Mouse (Mus musculus): ENCODE data around the gene Slc48a1. TPM values are rescaled to one million over a fixed set of nuclear protein-coding genes. Genes with fewer than 3 reads are reported as not detected.

The Slc48a1 gene
- polyA plus RNA-seq, 1 experiment, result 133 TPM

- Histone ChIP-seq H3K27me3 (ENCODE audit: control insufficient read depth, insufficient read depth, low read length) (no peaks in the 10 kb centered on the region), H3K4me3 (replicated peaks; ENCODE audit: insufficient read depth, low read depth, low read length) (no peak overlapping the region), H3K27ac (ENCODE audit: insufficient read depth, low read length) (no peak overlapping the region), H3K4me1 (ENCODE audit: control insufficient read depth, insufficient read depth, low read length) (peaks cover 38% of the 10 kb centered on the region)
- 92% methylated on average over 17 of the region's 17 CpGs for WGBS
- TF ChIP-seq CTCF (IDR thresholded peaks at IDR 0.05; ENCODE audit: borderline replicate concordance, insufficient read depth, low read depth, low read length) (0 out of 2 replicates have a peak, but pooled peaks have one; percentile 10), POLR2A (IDR thresholded peaks at IDR 0.05; ENCODE audit: borderline replicate concordance, insufficient read depth, low read length) (no peak)
- DNase-seq, result no peak
Measured at GRCm38 (mm10) chr15:97816199-97816994, 38.1 kb downstream of the Slc48a1 start.

GRCm38 (mm10) chr15:97819937-97820336, 41.6 kb downstream of the Slc48a1 start:
- H3K4me3 ChIP-seq (replicated peaks; ENCODE audit: insufficient read depth, low read depth, low read length), result no peak overlapping the region
- no peak overlapping the region for H3K27ac ChIP-seq (ENCODE audit: insufficient read depth, low read length)
- TF ChIP-seq CTCF (IDR thresholded peaks at IDR 0.05; ENCODE audit: borderline replicate concordance, insufficient read depth, low read depth, low read length) (no peak), POLR2A (IDR thresholded peaks at IDR 0.05; ENCODE audit: borderline replicate concordance, insufficient read depth, low read length) (no peak)
- H3K4me1 ChIP-seq (ENCODE audit: control insufficient read depth, insufficient read depth, low read length), result peaks cover 40% of the 10 kb centered on the region
- 64% methylated on average over 9 of the region's 9 CpGs for WGBS
- H3K27me3 ChIP-seq (ENCODE audit: control insufficient read depth, insufficient read depth, low read length), result no peaks in the 10 kb centered on the region
- no peak for DNase-seq

DNA sequence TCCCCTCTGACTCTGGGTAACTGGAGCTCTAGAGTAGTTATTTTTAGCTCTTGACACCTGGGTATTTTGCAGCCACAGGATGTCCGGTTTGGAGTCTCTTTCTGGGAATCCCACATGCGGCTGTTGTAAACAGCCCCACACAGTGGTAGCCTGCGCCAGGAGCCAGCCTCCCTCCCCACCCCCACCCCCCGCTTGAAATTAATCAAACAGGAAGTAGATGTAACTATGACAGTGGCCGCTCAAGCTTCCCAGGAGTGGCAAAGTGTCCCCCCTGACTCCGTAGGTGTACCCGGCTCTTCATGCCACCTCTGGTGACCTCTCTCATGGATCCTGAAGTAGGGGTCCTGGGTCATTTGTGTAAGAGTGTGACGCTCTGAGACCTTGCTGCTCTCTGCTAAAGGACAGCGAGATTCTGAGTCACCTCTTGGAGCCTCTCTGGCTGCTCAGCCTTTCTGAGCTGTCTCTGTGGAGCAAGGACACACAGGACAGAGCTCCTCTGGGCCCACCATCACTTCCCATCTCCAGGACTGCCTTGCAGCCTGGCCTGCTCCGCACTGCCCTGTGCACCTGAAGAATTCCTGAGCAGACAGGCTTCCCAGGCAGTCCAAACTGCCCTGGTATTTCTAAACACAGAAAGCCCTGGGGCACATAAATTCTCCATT, 43.1 kb downstream of the Slc48a1 start:
- 54% methylated on average over 10 of the region's 10 CpGs for WGBS
- Histone ChIP-seq H3K4me1 (ENCODE audit: control insufficient read depth, insufficient read depth, low read length) (peaks cover 47% of the 10 kb centered on the region), H3K27me3 (ENCODE audit: control insufficient read depth, insufficient read depth, low read length) (no peaks in the 10 kb centered on the region), H3K27ac (ENCODE audit: insufficient read depth, low read length) (no peak overlapping the region), H3K4me3 (replicated peaks; ENCODE audit: insufficient read depth, low read depth, low read length) (no peak overlapping the region)
- DNase-seq, result no peak
- TF ChIP-seq CTCF (IDR thresholded peaks at IDR 0.05; ENCODE audit: borderline replicate concordance, insufficient read depth, low read depth, low read length) (no peak), POLR2A (IDR thresholded peaks at IDR 0.05; ENCODE audit: borderline replicate concordance, insufficient read depth, low read length) (no peak)

DNA sequence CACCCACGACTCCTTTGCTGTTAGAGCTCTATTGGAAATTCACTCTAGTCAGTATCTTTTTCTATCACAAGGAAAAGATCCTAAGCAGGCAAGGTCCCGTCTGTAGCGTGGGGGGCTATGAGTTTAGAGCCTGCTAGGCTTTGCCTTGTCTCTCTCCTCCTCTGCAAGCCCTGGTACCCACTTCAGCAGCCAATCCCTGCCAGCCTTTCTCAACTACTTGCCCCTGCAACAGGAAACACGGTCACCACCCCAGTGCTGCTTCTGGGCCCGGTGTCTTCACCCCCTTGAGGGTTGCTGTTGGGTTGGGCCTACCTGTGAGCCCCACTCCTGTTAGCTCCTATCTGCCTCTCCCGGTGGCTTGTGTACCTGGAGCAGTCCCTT, 43.7 kb downstream of the Slc48a1 start:
- no peak for DNase-seq
- no peak for TF ChIP-seq CTCF (IDR thresholded peaks at IDR 0.05; ENCODE audit: borderline replicate concordance, insufficient read depth, low read depth, low read length)
- Histone ChIP-seq H3K27me3 (ENCODE audit: control insufficient read depth, insufficient read depth, low read length) (no peaks in the 10 kb centered on the region), H3K27ac (ENCODE audit: insufficient read depth, low read length) (no peak overlapping the region), H3K4me3 (replicated peaks; ENCODE audit: insufficient read depth, low read depth, low read length) (no peak overlapping the region), H3K4me1 (ENCODE audit: control insufficient read depth, insufficient read depth, low read length) (peaks cover 47% of the 10 kb centered on the region)
- 86% methylated on average over 6 of the region's 6 CpGs for WGBS

DNA sequence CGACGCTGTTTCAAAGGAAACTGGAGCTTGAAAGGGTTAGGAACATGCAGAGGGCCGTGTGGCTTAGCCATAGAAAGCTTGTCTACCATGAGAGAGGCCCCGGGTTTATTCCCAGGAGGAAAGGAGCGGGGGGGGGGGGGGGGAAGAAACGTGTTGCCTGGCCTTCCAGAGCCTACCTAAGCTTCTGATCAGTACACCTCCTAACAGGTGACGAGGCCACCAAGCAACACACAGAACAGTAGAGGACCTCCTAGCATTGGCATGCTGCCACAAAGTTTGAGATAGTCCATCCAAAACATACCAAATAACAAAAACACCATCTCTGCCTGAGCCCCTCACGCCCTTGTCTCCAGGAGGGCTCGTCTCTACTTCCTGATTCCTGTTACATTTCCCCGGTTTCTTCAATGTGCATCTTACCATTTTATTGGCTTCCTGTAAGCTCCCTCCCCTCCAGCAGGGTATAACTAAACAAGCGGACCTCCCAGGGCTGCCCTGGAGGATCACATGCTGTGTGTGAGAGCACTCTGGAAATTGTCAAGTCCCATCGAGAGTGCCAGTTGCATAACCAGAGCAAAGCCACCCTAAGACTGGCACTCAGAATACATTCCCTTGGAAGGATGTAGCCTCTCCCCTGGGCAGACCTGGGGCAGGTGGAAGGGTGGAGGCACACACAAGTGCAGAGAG, 44.4 kb downstream of the Slc48a1 start:
- Histone ChIP-seq H3K4me1 (ENCODE audit: control insufficient read depth, insufficient read depth, low read length) (peaks cover 47% of the 10 kb centered on the region), H3K27me3 (ENCODE audit: control insufficient read depth, insufficient read depth, low read length) (no peaks in the 10 kb centered on the region), H3K4me3 (replicated peaks; ENCODE audit: insufficient read depth, low read depth, low read length) (no peak overlapping the region), H3K27ac (ENCODE audit: insufficient read depth, low read length) (peak overlapping the region; percentile 35; the same call in 1 of the 2 replicates)
- DNase-seq, result no peak
- WGBS, result 63% methylated on average over 12 of the region's 12 CpGs
- TF ChIP-seq CTCF (IDR thresholded peaks at IDR 0.05; ENCODE audit: borderline replicate concordance, insufficient read depth, low read depth, low read length) (no peak), POLR2A (IDR thresholded peaks at IDR 0.05; ENCODE audit: borderline replicate concordance, insufficient read depth, low read length) (no peak)

DNA sequence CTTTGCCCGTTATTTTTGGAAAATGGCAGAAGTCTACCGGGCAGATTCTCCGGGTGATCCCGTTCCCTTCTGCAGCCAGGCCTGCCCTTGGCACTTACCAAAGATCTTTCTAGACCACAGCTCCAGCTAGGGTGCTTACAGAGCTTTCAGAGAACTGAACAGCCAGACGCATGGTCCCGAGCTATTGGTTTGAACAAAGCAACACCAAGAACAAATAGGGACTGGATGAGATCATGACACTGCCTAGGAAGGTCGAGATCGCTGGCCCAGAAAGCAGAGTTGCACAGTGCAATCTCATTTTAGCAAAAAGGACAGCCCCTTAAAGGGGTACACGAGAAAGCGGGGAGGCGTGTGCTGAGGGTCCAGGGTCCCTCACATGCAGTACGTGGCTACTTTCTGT, 45.2 kb downstream of the Slc48a1 start:
- no peak overlapping the region for H3K27ac ChIP-seq (ENCODE audit: insufficient read depth, low read length)
- peaks cover 47% of the 10 kb centered on the region for H3K4me1 ChIP-seq (ENCODE audit: control insufficient read depth, insufficient read depth, low read length)
- no peak for DNase-seq
- H3K4me3 ChIP-seq (replicated peaks; ENCODE audit: insufficient read depth, low read depth, low read length), result no peak overlapping the region
- 70% methylated on average over 12 of the region's 12 CpGs for WGBS
- no peaks in the 10 kb centered on the region for H3K27me3 ChIP-seq (ENCODE audit: control insufficient read depth, insufficient read depth, low read length)
- no peak for TF ChIP-seq CTCF (IDR thresholded peaks at IDR 0.05; ENCODE audit: borderline replicate concordance, insufficient read depth, low read depth, low read length)
- no peak for TF ChIP-seq POLR2A (IDR thresholded peaks at IDR 0.05; ENCODE audit: borderline replicate concordance, insufficient read depth, low read length)

DNA sequence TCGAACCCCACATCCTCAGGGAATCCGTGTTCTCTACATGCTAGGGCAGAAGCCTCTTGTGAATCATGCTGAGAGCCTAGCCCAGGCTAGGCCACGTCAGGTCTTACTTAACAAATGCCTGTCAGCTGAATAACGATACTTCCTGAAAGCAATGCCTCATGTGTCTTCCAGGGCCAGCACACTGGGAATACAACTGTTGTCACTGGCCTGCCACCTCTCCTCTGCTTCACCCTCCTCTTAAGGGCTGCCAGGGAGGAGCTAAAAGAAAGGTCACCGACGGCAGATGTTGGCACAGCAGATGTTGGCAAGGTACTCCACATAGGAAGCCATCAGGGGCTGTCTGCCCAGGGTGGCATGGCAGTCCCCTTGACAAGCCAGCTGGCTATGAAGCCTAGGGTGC, 45.7 kb downstream of the Slc48a1 start:
- Histone ChIP-seq H3K4me3 (replicated peaks; ENCODE audit: insufficient read depth, low read depth, low read length) (no peak overlapping the region), H3K4me1 (ENCODE audit: control insufficient read depth, insufficient read depth, low read length) (peaks cover 47% of the 10 kb centered on the region), H3K27ac (ENCODE audit: insufficient read depth, low read length) (peak overlapping the region; percentile 8), H3K27me3 (ENCODE audit: control insufficient read depth, insufficient read depth, low read length) (no peaks in the 10 kb centered on the region)
- DNase-seq, result no peak
- no peak for TF ChIP-seq CTCF (IDR thresholded peaks at IDR 0.05; ENCODE audit: borderline replicate concordance, insufficient read depth, low read depth, low read length)
- no peak for TF ChIP-seq POLR2A (IDR thresholded peaks at IDR 0.05; ENCODE audit: borderline replicate concordance, insufficient read depth, low read length)
- 53% methylated on average over 6 of the region's 6 CpGs for WGBS
